Mouse (Mus musculus) gastrocnemius, postnatal 36 days (tissue): ENCODE data around the gene Gm4307. TPM values are rescaled to one million over a fixed set of nuclear protein-coding genes. Genes with fewer than 3 reads are reported as not detected.
"Not testable (repeated sequence)": the region's sequence is repeated elsewhere in the genome, so short reads cannot be mapped to it uniquely, and the experiment has no call there.

Experiments
- DNase-seq, 2 experiments: peaks; one replicate each; pipeline ENCODE4 v3.0.0; 2022
- intact Hi-C: fragments of 180-260 bp; cut with DNase I; formaldehyde crosslinking; loops from one replicate; pipeline ENCODE4 v1.15.1; 2025
- long read RNA-seq, 2 experiments: library from polyadenylated mRNA; stranded (forward); transcript quantifications; one replicate each; pipeline ENCODE4 v2.0.0; 2021
- total RNA-seq, 2 experiments: library from RNA; stranded (reverse); gene quantifications; 2 replicates each; pipeline ENCODE4 v1.2.3; 2021

Gm4307 gene
- total RNA-seq: not detected
- long read RNA-seq, experiment 1: 0 reads
- long read RNA-seq, experiment 2: 0 reads

DNA sequence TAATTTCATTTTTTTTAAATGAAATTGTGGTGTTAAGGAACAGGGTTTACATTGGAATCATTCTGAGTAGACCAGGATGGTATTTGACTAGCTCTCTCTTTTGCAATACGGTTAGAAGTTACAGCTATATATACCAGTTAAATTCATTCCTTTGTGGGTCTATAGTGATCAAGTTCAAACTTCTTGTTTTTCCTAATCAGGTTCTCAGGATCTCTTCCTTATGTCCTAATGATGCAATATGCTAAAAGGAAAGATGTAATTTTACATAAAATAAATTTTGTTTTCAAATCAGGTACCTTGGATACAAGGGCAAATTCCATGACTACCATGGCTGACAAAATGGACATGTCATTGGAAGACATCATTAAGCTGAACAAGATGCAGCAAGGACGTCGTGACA is at the start of gene Gm4307:
TSS of gene Gm4307 (plus strand) at position 301 of the 400 bp plus-strand sequence.
- DNase-seq, intact Hi-C loops: not testable (repeated sequence)

GRCm38 (mm10) chr10:100335376-100335775 is 25.8 kb upstream of the Gm4307 start, which contains the start of gene Gm4301:
Gm4301 (plus strand) TSS chr10:100335676.
- DNase-seq, intact Hi-C loops: not testable (repeated sequence)

DNA sequence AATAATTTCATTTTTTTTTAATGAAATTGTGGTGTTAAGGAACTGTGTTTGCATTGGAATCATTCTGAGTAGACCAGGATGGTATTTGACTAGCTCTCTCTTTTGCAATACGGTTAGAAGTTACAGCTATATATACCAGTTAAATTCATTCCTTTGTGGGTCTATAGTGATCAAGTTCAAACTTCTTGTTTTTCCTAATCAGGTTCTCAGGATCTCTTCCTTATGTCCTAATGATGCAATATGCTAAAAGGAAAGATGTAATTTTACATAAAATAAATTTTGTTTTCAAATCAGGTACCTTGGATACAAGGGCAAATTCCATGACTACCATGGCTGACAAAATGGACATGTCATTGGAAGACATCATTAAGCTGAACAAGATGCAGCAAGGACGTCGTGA is 20.6 kb upstream of the Gm4307 start, which contains the start of gene Gm4302:
TSS of gene Gm4302 (plus strand) at position 301 of the 400 bp plus-strand sequence.
- DNase-seq, intact Hi-C loops: not testable (repeated sequence)

- intact Hi-C loops, DNase-seq: not testable (repeated sequence)
These were observed 15.5 kb upstream of the Gm4307 start, which contains the start of gene Gm4303 for GRCm38 (mm10) chr10:100345672-100346071. Gm4303 (plus strand) TSS chr10:100345972.

- DNase-seq, intact Hi-C loops: not testable (repeated sequence)
These were observed 10.3 kb upstream of the Gm4307 start, which contains the start of gene Gm4305 for GRCm38 (mm10) chr10:100350793-100351192. Gm4305 (plus strand) TSS chr10:100351093.

- intact Hi-C loops: not testable (repeated sequence)
- DNase-seq: peak; percentile 4 to 22
These were observed 4.3 kb upstream of the Gm4307 start for GRCm38 (mm10) chr10:100356841-100357240.

DNA sequence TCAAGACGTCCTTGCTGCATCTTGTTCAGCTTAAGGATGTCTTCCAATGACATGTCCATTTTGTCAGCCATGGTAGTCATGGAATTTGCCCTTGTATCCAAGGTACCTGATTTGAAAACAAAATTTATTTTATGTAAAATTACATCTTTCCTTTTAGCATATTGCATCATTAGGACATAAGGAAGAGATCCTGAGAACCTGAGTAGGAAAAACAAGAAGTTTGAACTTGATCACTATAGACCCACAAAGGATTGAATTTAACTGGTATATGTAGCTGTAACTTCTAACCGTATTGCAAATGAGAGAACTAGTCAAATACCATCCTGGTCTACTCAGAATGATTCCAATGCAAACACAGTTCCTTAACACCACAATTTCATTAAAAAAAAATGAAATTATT is 21.3 kb downstream of the Gm4307 start, which contains the start of gene Gm4312:
TSS of gene Gm4312 (minus strand) at position 101 of the 400 bp plus-strand sequence.
- intact Hi-C loops, DNase-seq: not testable (repeated sequence)

DNA sequence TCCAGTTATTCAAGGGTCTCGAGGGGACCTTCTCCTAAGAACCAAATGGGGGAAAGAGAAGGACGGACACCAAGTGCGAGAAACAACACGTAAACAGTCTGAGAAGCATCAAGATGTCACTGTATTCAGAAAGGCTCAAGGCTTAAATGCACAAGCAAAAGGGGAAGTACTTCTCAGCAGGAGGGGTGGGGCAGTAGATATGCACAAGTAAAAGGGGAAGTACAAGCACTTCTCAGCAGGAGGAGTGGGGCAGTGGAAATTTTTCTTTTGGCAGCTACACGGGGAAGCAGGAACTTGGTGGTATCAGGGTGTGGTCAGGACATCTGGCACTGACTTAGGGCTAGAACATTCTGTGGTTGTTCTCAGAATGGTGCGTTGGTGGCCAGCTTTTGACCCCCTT is 41.2 kb downstream of the Gm4307 start:
- intact Hi-C loops, DNase-seq: not testable (repeated sequence)

Other genes starting within 250 kb of the Gm4307 start
- gene Gm4301, start 25.7 kb upstream of the Gm4307 start, total RNA-seq: not detected
- gene Gm4302, start 20.5 kb upstream of the Gm4307 start, total RNA-seq: not detected
- not detected for gene Gm4303, start 15.4 kb upstream of the Gm4307 start, total RNA-seq
- not detected for gene Gm4305, start 10.2 kb upstream of the Gm4307 start, total RNA-seq
- gene Gm4312, start 21.2 kb downstream of the Gm4307 start, total RNA-seq: not detected
- gene Tmtc3, start 126.0 kb downstream of the Gm4307 start, total RNA-seq: 1 to 10 TPM; 7.3 to 9.4 TPM
- gene Cep290, start 126.2 kb downstream of the Gm4307 start, total RNA-seq: 1 to 10 TPM; 2.2 to 2.6 TPM
- 1 to 10 TPM; 6.7 to 8.2 TPM for gene 4930430F08Rik, start 229.1 kb downstream of the Gm4307 start, total RNA-seq
- not detected for gene 1700017N19Rik, start 229.1 kb downstream of the Gm4307 start, total RNA-seq